Mouse (Mus musculus): Measurements from ENCODE around the gene Irak3. TPM values are rescaled to one million over a fixed set of nuclear protein-coding genes. Genes with fewer than 3 reads are reported as not detected.
A peak's percentile ranks its signal among the peaks of the same experiment; 100 is the strongest.

Gene Irak3
- 1.2 and 1.9 TPM in 2 replicates for polyA plus RNA-seq (2014; fragmentation: Nextera tagmentation; extraction: Ambion mirVana)

DNA sequence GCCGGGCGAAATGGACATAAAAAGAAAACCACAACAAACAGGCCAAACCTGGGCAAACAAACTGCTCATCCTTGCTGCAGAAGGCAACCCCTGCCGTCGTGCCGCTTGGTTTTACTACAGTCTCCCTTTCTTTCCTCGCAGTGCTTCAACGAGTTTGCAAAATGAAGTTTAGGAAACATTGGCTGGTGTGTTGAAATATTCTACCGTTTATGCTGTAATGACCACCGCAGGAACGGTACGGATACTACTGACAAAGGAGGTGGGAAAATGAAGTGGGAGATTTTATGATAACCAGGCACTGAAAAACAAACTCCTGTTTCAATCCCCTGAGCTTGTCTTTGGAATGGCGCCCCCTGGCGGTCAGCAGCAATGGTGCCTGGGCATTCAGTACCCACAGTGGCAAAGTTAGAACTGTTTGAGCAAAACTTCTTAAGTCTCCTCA, at the start of gene Irak3:
Gene Irak3, minus strand, starts transcription at position 170 of the 442 bp plus-strand sequence.
- ATAC-seq (ENCODE audit: low FRiP score) (no peak), DNase-seq (ENCODE audit: low spot score) (peak; percentile 91)
- Histone ChIP-seq H3K36me3 (ENCODE audit: control insufficient read depth, insufficient read depth, low read length) (no peaks in the 10 kb centered on the region), H3K27ac (ENCODE audit: low read depth, low read length) (no peak within 1 kb of the TSS), H3K4me2 (replicated peaks; ENCODE audit: low read depth, low read length) (peak within 1 kb of the TSS; percentile 89), H3K4me1 (replicated peaks; ENCODE audit: control insufficient read depth, insufficient read depth, low read length) (no peaks in the 10 kb centered on the region), H3K4me3 (ENCODE audit: low read depth, low read length) (peak within 1 kb of the TSS; percentile 51), H3K27me3 (ENCODE audit: control insufficient read depth, insufficient read depth, low read length) (peaks cover 5% of the 10 kb centered on the region), H3K9ac (ENCODE audit: low read depth, low read length) (peak within 1 kb of the TSS; percentile 47), H3K9me3 (ENCODE audit: control insufficient read depth, low read length) (no peaks in the 10 kb centered on the region)
- 2% methylated on average over 13 of the region's 13 CpGs for WGBS

DNA sequence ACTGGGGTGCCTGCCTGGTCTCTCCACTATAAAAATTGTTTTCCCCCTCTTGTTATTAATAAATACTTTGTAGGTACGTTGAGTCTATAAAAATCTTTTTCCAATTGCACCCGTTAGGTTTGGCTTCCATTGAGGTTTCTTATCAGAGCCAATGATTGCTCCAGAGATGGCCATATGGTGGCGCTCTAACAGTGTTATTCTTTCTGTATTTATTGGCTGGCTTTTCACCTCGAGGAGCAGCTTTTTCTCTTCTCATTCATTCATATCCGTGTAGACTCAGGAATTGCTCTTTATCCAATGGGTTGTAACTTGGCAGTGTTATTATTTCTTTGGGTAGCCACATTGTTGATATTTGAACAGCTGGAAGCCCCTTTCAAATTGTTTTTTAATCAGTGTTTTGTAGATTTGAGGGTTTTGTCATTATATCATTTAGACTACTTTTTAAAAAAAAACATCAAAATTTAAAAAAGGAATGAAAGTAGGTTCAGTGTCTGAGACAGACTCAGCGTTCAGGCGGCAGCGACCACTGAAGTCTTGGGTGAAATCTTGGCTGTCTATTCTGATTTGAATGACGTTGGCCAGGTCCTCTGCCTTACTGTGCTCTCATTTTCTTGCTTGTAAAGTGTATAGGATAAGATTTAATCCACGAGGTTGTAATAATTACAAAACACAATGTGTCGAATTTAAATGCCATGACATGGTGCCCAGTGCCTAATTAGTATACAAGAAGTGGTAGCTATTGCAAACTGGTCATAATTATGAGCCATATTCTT, 49.2 kb upstream of the Irak3 start:
- ATAC-seq (ENCODE audit: low FRiP score): no peak
- Histone ChIP-seq H3K4me1 (replicated peaks; ENCODE audit: control insufficient read depth, insufficient read depth, low read length) (no peaks in the 10 kb centered on the region), H3K9ac (ENCODE audit: low read depth, low read length) (no peak overlapping the region), H3K4me3 (ENCODE audit: low read depth, low read length) (no peak overlapping the region), H3K9me3 (ENCODE audit: control insufficient read depth, low read length) (no peaks in the 10 kb centered on the region), H3K36me3 (ENCODE audit: control insufficient read depth, insufficient read depth, low read length) (no peaks in the 10 kb centered on the region), H3K27ac (ENCODE audit: low read depth, low read length) (no peak overlapping the region), H3K27me3 (ENCODE audit: control insufficient read depth, insufficient read depth, low read length) (no peaks in the 10 kb centered on the region), H3K4me2 (replicated peaks; ENCODE audit: low read depth, low read length) (no peak overlapping the region)
- no peak for DNase-seq (ENCODE audit: low spot score)
- 67% methylated on average over 11 of the region's 11 CpGs for WGBS

DNA sequence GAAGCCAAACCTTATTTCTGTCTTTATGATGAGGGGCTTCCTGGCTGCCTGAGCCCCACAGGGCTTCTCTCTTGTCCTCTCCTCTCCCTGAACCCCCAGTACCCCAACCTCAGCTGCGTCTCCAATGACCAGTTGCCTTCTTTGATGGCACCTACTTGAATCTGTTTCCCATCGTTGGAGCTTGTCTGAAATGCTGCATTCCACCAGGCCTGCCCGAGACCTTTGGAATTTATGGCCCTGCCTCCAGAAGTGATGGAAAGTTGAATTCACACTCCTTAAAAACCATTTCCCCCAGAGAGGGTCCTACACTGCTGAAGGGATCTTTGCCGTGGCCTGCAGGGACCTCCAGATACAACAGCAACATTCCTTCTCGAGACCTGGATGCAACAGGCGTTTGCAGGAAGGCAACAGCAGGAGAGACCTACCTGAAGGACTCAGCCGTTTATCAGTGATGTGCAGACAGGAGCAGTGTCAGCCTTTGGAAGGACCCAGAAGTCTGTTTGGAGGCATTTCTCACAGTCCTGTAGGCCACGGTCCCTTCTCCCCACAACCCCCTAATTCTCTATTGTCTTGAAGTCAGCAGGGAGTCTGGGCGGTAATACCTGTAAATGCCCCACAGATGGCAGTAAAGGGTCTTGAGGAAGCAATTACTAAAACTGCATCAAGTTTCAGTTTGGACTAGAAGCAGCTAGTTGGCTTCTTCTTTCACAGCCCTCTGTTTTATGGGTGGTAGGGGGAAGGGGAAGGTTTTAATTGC, 45.2 kb upstream of the Irak3 start:
- Histone ChIP-seq H3K4me1 (replicated peaks; ENCODE audit: control insufficient read depth, insufficient read depth, low read length) (no peaks in the 10 kb centered on the region), H3K9ac (ENCODE audit: low read depth, low read length) (no peak overlapping the region), H3K27ac (ENCODE audit: low read depth, low read length) (no peak overlapping the region), H3K4me2 (replicated peaks; ENCODE audit: low read depth, low read length) (no peak overlapping the region), H3K9me3 (ENCODE audit: control insufficient read depth, low read length) (no peaks in the 10 kb centered on the region), H3K27me3 (ENCODE audit: control insufficient read depth, insufficient read depth, low read length) (no peaks in the 10 kb centered on the region), H3K4me3 (ENCODE audit: low read depth, low read length) (no peak overlapping the region), H3K36me3 (ENCODE audit: control insufficient read depth, insufficient read depth, low read length) (no peaks in the 10 kb centered on the region)
- no peak for ATAC-seq (ENCODE audit: low FRiP score)
- DNase-seq (ENCODE audit: low spot score): peak; percentile 83
- 41% methylated on average over 9 of the region's 9 CpGs for WGBS

DNA sequence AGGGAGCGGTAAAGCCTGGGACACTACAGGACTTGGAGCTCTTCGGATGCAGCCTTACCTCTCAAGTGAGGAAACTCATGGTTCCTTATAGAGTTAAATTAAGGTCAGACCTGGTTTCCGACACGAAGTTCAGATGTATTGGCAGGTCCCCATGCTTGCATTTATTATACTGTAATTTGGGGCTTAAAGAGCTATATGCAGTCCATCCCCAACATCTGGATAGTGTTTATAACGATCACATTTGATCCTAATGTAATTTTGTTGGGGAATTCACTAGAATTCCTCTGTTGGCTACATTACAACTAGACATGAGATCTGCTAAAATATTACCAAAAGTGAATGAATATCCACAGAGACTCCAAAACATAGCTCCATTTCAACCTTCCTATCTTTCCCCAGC, 43.8 kb upstream of the Irak3 start:
- Histone ChIP-seq H3K9ac (ENCODE audit: low read depth, low read length) (no peak overlapping the region), H3K4me3 (ENCODE audit: low read depth, low read length) (no peak overlapping the region), H3K27ac (ENCODE audit: low read depth, low read length) (no peak overlapping the region), H3K4me1 (replicated peaks; ENCODE audit: control insufficient read depth, insufficient read depth, low read length) (no peaks in the 10 kb centered on the region), H3K36me3 (ENCODE audit: control insufficient read depth, insufficient read depth, low read length) (no peaks in the 10 kb centered on the region), H3K4me2 (replicated peaks; ENCODE audit: low read depth, low read length) (no peak overlapping the region), H3K9me3 (ENCODE audit: control insufficient read depth, low read length) (no peaks in the 10 kb centered on the region), H3K27me3 (ENCODE audit: control insufficient read depth, insufficient read depth, low read length) (no peaks in the 10 kb centered on the region)
- DNase-seq (ENCODE audit: low spot score) (no peak), ATAC-seq (ENCODE audit: low FRiP score) (no peak)
- WGBS: 89% methylated on average over 5 of the region's 5 CpGs

DNA sequence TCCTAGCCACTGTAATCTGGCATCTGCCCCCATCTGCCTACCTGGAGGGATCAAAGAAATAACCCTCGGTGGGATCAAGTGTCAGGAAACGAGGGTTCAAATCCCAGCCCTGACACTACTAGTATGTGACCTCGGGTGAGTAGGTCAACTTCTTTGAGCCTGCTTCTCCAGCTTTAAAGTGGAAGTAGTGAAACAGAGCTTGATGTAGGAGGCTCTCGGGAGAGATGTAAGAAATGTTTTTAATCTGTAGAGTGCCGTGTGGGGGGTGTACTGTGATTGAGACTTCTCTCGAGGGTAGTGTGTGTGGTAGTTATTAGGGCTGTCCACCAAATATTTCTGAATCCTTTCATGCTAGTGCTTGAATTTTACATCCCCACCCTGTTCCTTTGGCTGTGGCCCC, 40.5 kb upstream of the Irak3 start:
- H3K9ac ChIP-seq (ENCODE audit: low read depth, low read length): no peak overlapping the region
- no peaks in the 10 kb centered on the region for H3K4me1 ChIP-seq (replicated peaks; ENCODE audit: control insufficient read depth, insufficient read depth, low read length)
- ATAC-seq (ENCODE audit: low FRiP score) (no peak), DNase-seq (ENCODE audit: low spot score) (no peak)
- no peaks in the 10 kb centered on the region for H3K27me3 ChIP-seq (ENCODE audit: control insufficient read depth, insufficient read depth, low read length)
- no peak overlapping the region for H3K27ac ChIP-seq (ENCODE audit: low read depth, low read length)
- H3K9me3 ChIP-seq (ENCODE audit: control insufficient read depth, low read length): no peaks in the 10 kb centered on the region
- no peak overlapping the region for H3K4me2 ChIP-seq (replicated peaks; ENCODE audit: low read depth, low read length)
- 67% methylated on average over 6 of the region's 6 CpGs for WGBS
- no peak overlapping the region for H3K4me3 ChIP-seq (ENCODE audit: low read depth, low read length)
- H3K36me3 ChIP-seq (ENCODE audit: control insufficient read depth, insufficient read depth, low read length): no peaks in the 10 kb centered on the region

DNA sequence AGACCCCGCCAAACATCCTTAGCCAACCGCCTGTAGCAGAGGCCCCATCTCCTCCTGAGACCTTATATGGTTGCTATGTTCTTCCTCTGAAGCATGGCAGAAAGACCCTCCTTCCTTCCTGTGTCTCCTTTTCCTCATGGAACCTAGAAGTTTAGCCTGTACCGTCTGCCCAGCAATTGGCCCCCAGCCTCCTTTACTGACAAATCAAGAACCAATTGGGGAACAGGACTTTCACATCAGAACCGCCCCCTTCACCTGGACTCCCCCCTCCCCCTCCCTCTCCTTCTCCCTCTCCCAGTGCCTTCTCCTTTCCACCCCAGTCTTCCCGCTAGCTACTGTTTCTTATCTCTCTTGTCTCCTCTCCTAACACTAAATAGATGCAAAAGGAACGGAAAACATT, 37.5 kb upstream of the Irak3 start:
- Histone ChIP-seq H3K4me2 (replicated peaks; ENCODE audit: low read depth, low read length) (no peak overlapping the region), H3K36me3 (ENCODE audit: control insufficient read depth, insufficient read depth, low read length) (no peaks in the 10 kb centered on the region), H3K4me3 (ENCODE audit: low read depth, low read length) (no peak overlapping the region), H3K9me3 (ENCODE audit: control insufficient read depth, low read length) (no peaks in the 10 kb centered on the region), H3K9ac (ENCODE audit: low read depth, low read length) (no peak overlapping the region), H3K4me1 (replicated peaks; ENCODE audit: control insufficient read depth, insufficient read depth, low read length) (no peaks in the 10 kb centered on the region), H3K27me3 (ENCODE audit: control insufficient read depth, insufficient read depth, low read length) (no peaks in the 10 kb centered on the region), H3K27ac (ENCODE audit: low read depth, low read length) (no peak overlapping the region)
- 53% methylated on average over 6 of the region's 6 CpGs for WGBS
- ATAC-seq (ENCODE audit: low FRiP score) (no peak), DNase-seq (ENCODE audit: low spot score) (no peak)

DNA sequence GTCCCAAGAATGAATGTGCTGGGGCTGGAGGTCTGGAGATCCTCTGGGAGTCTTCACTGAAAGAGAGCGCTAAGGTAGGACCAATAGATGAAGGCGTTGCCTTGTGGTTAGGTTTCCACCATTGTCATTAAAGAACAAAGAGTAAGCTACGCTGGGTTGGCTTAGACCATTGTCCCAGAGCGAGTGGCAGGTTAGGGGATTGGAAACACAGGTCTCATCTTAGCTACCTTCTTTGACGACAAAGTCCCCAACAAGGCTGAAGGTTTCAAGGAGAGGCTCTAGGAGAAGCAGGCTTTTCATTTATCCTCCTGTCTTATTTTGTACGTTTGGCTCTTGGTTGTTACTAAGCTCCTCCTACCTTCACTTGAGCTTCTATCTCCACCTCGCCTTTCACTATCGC, 36.3 kb upstream of the Irak3 start:
- WGBS: 90% methylated on average over 8 of the region's 8 CpGs
- H3K9ac ChIP-seq (ENCODE audit: low read depth, low read length): no peak overlapping the region
- no peaks in the 10 kb centered on the region for H3K36me3 ChIP-seq (ENCODE audit: control insufficient read depth, insufficient read depth, low read length)
- H3K27ac ChIP-seq (ENCODE audit: low read depth, low read length): no peak overlapping the region
- no peak overlapping the region for H3K4me3 ChIP-seq (ENCODE audit: low read depth, low read length)
- DNase-seq (ENCODE audit: low spot score): no peak
- ATAC-seq (ENCODE audit: low FRiP score): no peak
- H3K9me3 ChIP-seq (ENCODE audit: control insufficient read depth, low read length): no peaks in the 10 kb centered on the region
- no peaks in the 10 kb centered on the region for H3K4me1 ChIP-seq (replicated peaks; ENCODE audit: control insufficient read depth, insufficient read depth, low read length)
- no peaks in the 10 kb centered on the region for H3K27me3 ChIP-seq (ENCODE audit: control insufficient read depth, insufficient read depth, low read length)
- no peak overlapping the region for H3K4me2 ChIP-seq (replicated peaks; ENCODE audit: low read depth, low read length)

DNA sequence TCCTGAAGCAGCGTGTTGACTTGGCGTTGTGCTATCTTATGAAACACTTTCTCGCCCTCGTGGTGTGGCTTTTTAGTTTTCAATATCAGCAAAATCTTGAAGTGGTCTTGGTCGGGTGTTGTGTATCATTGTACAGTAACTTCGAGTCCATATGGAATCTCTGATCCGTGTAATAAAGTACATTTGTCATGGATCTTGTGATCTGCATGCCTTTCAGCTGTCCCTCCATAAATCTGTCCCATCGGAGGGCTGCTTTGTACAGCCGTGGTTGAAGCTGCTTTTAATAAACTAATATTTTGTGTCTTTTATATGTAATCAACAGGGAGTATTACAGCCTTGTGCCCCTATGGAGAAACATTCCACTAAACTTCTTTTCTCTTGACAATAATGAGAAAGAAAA, 34.9 kb upstream of the Irak3 start:
- Histone ChIP-seq H3K36me3 (ENCODE audit: control insufficient read depth, insufficient read depth, low read length) (no peaks in the 10 kb centered on the region), H3K4me1 (replicated peaks; ENCODE audit: control insufficient read depth, insufficient read depth, low read length) (no peaks in the 10 kb centered on the region), H3K9me3 (ENCODE audit: control insufficient read depth, low read length) (no peaks in the 10 kb centered on the region), H3K4me3 (ENCODE audit: low read depth, low read length) (no peak overlapping the region), H3K9ac (ENCODE audit: low read depth, low read length) (no peak overlapping the region), H3K27ac (ENCODE audit: low read depth, low read length) (no peak overlapping the region), H3K27me3 (ENCODE audit: control insufficient read depth, insufficient read depth, low read length) (no peaks in the 10 kb centered on the region), H3K4me2 (replicated peaks; ENCODE audit: low read depth, low read length) (no peak overlapping the region)
- ATAC-seq (ENCODE audit: low FRiP score) (no peak), DNase-seq (ENCODE audit: low spot score) (no peak)
- WGBS: 84% methylated on average over 9 of the region's 9 CpGs

All from hindbrain, embryonic 11.5 days (tissue).